In genomic region chr5:36394840-36395515, GRCm38 (mm10) we compare ENCODE assay signal across 7 mouse cellular contexts. TPM values are rescaled to one million over a fixed set of nuclear protein-coding genes. Genes with fewer than 3 reads are reported as not detected.
DNase-seq lines count a peak whose midpoint lies in the region; ATAC-seq and TF ChIP-seq lines count a peak whose summit lies in the region.

No protein-coding gene starts in this region.

- H3K27me3 ChIP-seq in liver, postnatal 0 days (ENCODE audit: insufficient read depth, low read length), result peaks cover 14% of the 10 kb centered on the region
- H3K27me3 ChIP-seq in liver, embryonic 11.5 days (replicated peaks; ENCODE audit: control insufficient read depth, insufficient read depth, low read length), result peaks cover 26% of the 10 kb centered on the region
- peaks cover 56% of the 10 kb centered on the region for H3K27me3 ChIP-seq in embryonic facial prominence, embryonic 10.5 days (replicated peaks; ENCODE audit: low read depth, poor library complexity, severe bottlenecking)
- peaks cover 38% of the 10 kb centered on the region for H3K27me3 ChIP-seq in limb, embryonic 10.5 days (ENCODE audit: low read depth, poor library complexity, severe bottlenecking)
- H3K27me3 ChIP-seq in neural tube, embryonic 15.5 days (replicated peaks), result peaks cover 3% of the 10 kb centered on the region

- H3K4me2 ChIP-seq in liver, postnatal 0 days (ENCODE audit: low read depth, low read length), result no peak overlapping the region
- no peak overlapping the region for H3K4me2 ChIP-seq in liver, embryonic 11.5 days
- peak overlapping the region; percentile 90 for H3K4me2 ChIP-seq in neural tube, embryonic 15.5 days

- peak; percentile 9; the same call in 1 of the 2 replicates for TF ChIP-seq CTCF in liver, postnatal 0 days (IDR thresholded peaks at IDR 0.05; ENCODE audit: low read depth)

- H3K4me1 ChIP-seq in liver, postnatal 0 days (ENCODE audit: insufficient read depth), result peaks cover 11% of the 10 kb centered on the region
- H3K4me1 ChIP-seq in liver, embryonic 11.5 days (replicated peaks; ENCODE audit: control insufficient read depth, insufficient read depth, low read length), result no peaks in the 10 kb centered on the region; the same call in none of the 2 replicates
- H3K4me1 ChIP-seq in embryonic facial prominence, embryonic 10.5 days, result peaks cover 56% of the 10 kb centered on the region
- peaks cover 57% of the 10 kb centered on the region for H3K4me1 ChIP-seq in limb, embryonic 10.5 days
- H3K4me1 ChIP-seq in neural tube, embryonic 15.5 days, result peaks cover 59% of the 10 kb centered on the region

- no peaks in the 10 kb centered on the region for H3K9me3 ChIP-seq in liver, postnatal 0 days (ENCODE audit: low read length)
- H3K9me3 ChIP-seq in liver, embryonic 11.5 days (ENCODE audit: control insufficient read depth, low read length), result no peaks in the 10 kb centered on the region
- H3K9me3 ChIP-seq in embryonic facial prominence, embryonic 10.5 days, result no peaks in the 10 kb centered on the region
- no peaks in the 10 kb centered on the region for H3K9me3 ChIP-seq in limb, embryonic 10.5 days (replicated peaks)
- no peaks in the 10 kb centered on the region for H3K9me3 ChIP-seq in neural tube, embryonic 15.5 days (replicated peaks)

- no peak for TF ChIP-seq EP300 in liver, postnatal 0 days (IDR thresholded peaks at IDR 0.05; ENCODE audit: low read depth)

- no peaks in the 10 kb centered on the region for H3K36me3 ChIP-seq in liver, postnatal 0 days (replicated peaks; ENCODE audit: insufficient read depth, low read length)
- H3K36me3 ChIP-seq in liver, embryonic 11.5 days (ENCODE audit: control insufficient read depth, insufficient read depth, low read length), result no peaks in the 10 kb centered on the region
- H3K36me3 ChIP-seq in embryonic facial prominence, embryonic 10.5 days (replicated peaks), result no peaks in the 10 kb centered on the region
- no peaks in the 10 kb centered on the region for H3K36me3 ChIP-seq in limb, embryonic 10.5 days
- H3K36me3 ChIP-seq in neural tube, embryonic 15.5 days, result no peaks in the 10 kb centered on the region

- no peak for DNase-seq in liver, postnatal 0 days
- DNase-seq in liver, embryonic 11.5 days (ENCODE audit: low spot score), result no peak
- peak; percentile 56 for DNase-seq in embryonic facial prominence, embryonic 10.5 days (ENCODE audit: low spot score)
- no peak for DNase-seq in limb, embryonic 10.5 days (ENCODE audit: low spot score)
- no peak for DNase-seq in kidney, adult 18-20 months

- H3K9ac ChIP-seq in liver, postnatal 0 days (replicated peaks), result no peak overlapping the region
- no peak overlapping the region for H3K9ac ChIP-seq in liver, embryonic 11.5 days (ENCODE audit: low read depth, low read length)
- H3K9ac ChIP-seq in neural tube, embryonic 15.5 days (replicated peaks), result no peak overlapping the region

- WGBS in liver, postnatal 0 days (ENCODE audit: insufficient replicate concordance), result 57% methylated on average over 11 of the region's 11 CpGs
- 43% methylated on average over 11 of the region's 11 CpGs for WGBS in liver, embryonic 11.5 days
- 46% methylated on average over 11 of the region's 11 CpGs for whole genome bisulfite sequencing in embryonic facial prominence, embryonic 10.5 days
- WGBS in limb, embryonic 10.5 days, result 56% methylated on average over 11 of the region's 11 CpGs
- WGBS in neural tube, embryonic 15.5 days, result 39% methylated on average over 11 of the region's 11 CpGs

- H3K4me3 ChIP-seq in liver, postnatal 0 days (ENCODE audit: low read depth, low read length), result no peak overlapping the region
- H3K4me3 ChIP-seq in liver, embryonic 11.5 days (ENCODE audit: low read depth, low read length), result no peak overlapping the region
- H3K4me3 ChIP-seq in embryonic facial prominence, embryonic 10.5 days, result no peak overlapping the region
- no peak overlapping the region for H3K4me3 ChIP-seq in limb, embryonic 10.5 days
- no peak overlapping the region for H3K4me3 ChIP-seq in neural tube, embryonic 15.5 days (replicated peaks)

- no peak for ATAC-seq in liver, postnatal 0 days
- ATAC-seq in liver, embryonic 11.5 days (replicated peaks; ENCODE audit: low FRiP score), result no peak
- no peak for ATAC-seq in neural tube, embryonic 15.5 days (ENCODE audit: low FRiP score)
- ATAC-seq in granulocyte monocyte progenitor cell, adult 5-6 weeks (replicated peaks; ENCODE audit: poor library complexity, severe bottlenecking), result no peak

- no peak overlapping the region for H3K27ac ChIP-seq in liver, postnatal 0 days (ENCODE audit: low read depth)
- no peak overlapping the region for H3K27ac ChIP-seq in liver, embryonic 11.5 days (ENCODE audit: low read depth, low read length)
- H3K27ac ChIP-seq in embryonic facial prominence, embryonic 10.5 days (replicated peaks), result no peak overlapping the region
- H3K27ac ChIP-seq in limb, embryonic 10.5 days, result 0 out of 2 replicates have a peak overlapping the region, but pooled peaks have one; percentile 14
- no peak overlapping the region; the same call in 1 of the 2 replicates for H3K27ac ChIP-seq in neural tube, embryonic 15.5 days (replicated peaks)

RNA-seq across cellular contexts. Expression of gene Sorcs2, which starts 3.0 kb away (rescaled TPM):
- polyA plus RNA-seq in liver, postnatal 0 days (2015; fragmentation: Nextera tagmentation; extraction: Ambion mirVana), result 0.30 and 0.33 TPM in 2 replicates
- 2.2 and 2.4 TPM in 2 replicates for polyA plus RNA-seq in liver, embryonic 11.5 days (2014; fragmentation: Nextera tagmentation; extraction: Ambion mirVana)
- 7.0 and 8.7 TPM in 2 replicates for polyA plus RNA-seq in embryonic facial prominence, embryonic 10.5 days (2016; fragmentation: Nextera tagmentation; extraction: Ambion mirVana)
- polyA plus RNA-seq in limb, embryonic 10.5 days (2016; fragmentation: Nextera tagmentation; extraction: Ambion mirVana), result 6.1 and 8.3 TPM in 2 replicates
- 14.2 and 14.8 TPM in 2 replicates for polyA plus RNA-seq in neural tube, embryonic 15.5 days (2015; fragmentation: Nextera tagmentation; extraction: Ambion mirVana)
- total RNA-seq in granulocyte monocyte progenitor cell, adult 5-6 weeks (2014; fragmentation: Nextera tagmentation), result not detected in 2 replicates
- not detected in 2 replicates for total RNA-seq in granulocyte monocyte progenitor cell, adult 5-6 weeks (2017)
